Comparison of ENCODE assay signal across 27 mouse cellular contexts in the genomic region with DNA sequence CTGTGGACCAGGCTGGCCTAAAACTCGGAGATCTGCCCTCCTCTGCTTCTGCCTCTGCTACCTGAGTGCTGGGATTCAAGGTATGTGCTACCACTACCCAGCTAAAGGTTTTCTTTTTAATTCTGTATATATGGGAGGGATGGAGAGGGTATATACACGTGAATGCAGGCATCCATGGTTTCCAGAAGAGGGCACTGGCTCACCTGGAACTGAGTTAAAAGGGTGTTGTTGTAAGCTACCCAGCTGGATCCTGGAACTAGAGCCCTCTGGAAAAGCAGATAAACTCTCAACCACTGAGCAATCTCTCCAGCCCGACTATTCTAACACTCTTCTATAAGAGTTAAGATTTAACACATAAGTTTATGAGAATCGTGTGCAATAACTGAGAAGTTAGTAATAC. TPM values are rescaled to one million over a fixed set of nuclear protein-coding genes. Genes with fewer than 3 reads are reported as not detected.
DNase-seq lines count a peak whose midpoint lies in the region; ATAC-seq and TF ChIP-seq lines count a peak whose summit lies in the region.
"Had no signal": no experiment of that assay in that cellular context is flagged by ENCODE, and none has a peak within 500 bp of the region (broad histone marks: within the 10 kb centered on the region; RNA-seq: fewer than 3 reads in every experiment).

No protein-coding gene starts in this region.

- no peak overlapping the region for H3K4me2 ChIP-seq in intestine, postnatal 0 days (replicated peaks; ENCODE audit: low read depth)
- no peak overlapping the region for H3K4me2 ChIP-seq in intestine, embryonic 16.5 days (ENCODE audit: low read depth, low read length)
- no peak overlapping the region for H3K4me2 ChIP-seq in midbrain, postnatal 0 days (ENCODE audit: low read depth, low read length, poor library complexity, severe bottlenecking)
- H3K4me2 ChIP-seq in midbrain, embryonic 13.5 days (replicated peaks): no peak overlapping the region
- H3K4me2 ChIP-seq: embryonic facial prominence, embryonic 15.5 days; heart, embryonic 13.5 days; limb, embryonic 13.5 days; midbrain, embryonic 12.5 days; neural tube, embryonic 15.5 days had no signal

- no peak for ATAC-seq in intestine, postnatal 0 days
- ATAC-seq in intestine, embryonic 16.5 days: no peak
- no peak for ATAC-seq in midbrain, postnatal 0 days (ENCODE audit: low FRiP score)
- ATAC-seq in midbrain, embryonic 13.5 days: no peak

- 74% methylated on average over 4 of the region's 4 CpGs for WGBS in intestine, postnatal 0 days
- 64% methylated on average over 4 of the region's 4 CpGs for WGBS in intestine, embryonic 16.5 days
- 63% methylated on average over 4 of the region's 4 CpGs for WGBS in midbrain, postnatal 0 days
- WGBS in midbrain, embryonic 13.5 days: 70% methylated on average over 4 of the region's 4 CpGs

- peaks cover 49% of the 10 kb centered on the region for H3K27me3 ChIP-seq in intestine, postnatal 0 days (replicated peaks; ENCODE audit: control insufficient read depth, insufficient read depth, low read length)
- peaks cover 22% of the 10 kb centered on the region for H3K27me3 ChIP-seq in intestine, embryonic 16.5 days (replicated peaks; ENCODE audit: control insufficient read depth, insufficient read depth, low read length)
- H3K27me3 ChIP-seq in midbrain, postnatal 0 days (ENCODE audit: insufficient read depth, low read length): peaks cover 40% of the 10 kb centered on the region
- H3K27me3 ChIP-seq in midbrain, embryonic 13.5 days: peaks cover 60% of the 10 kb centered on the region

- H3K36me3 ChIP-seq in intestine, postnatal 0 days (ENCODE audit: control insufficient read depth, insufficient read depth): no peaks in the 10 kb centered on the region
- H3K36me3 ChIP-seq in intestine, embryonic 16.5 days (ENCODE audit: control insufficient read depth, insufficient read depth, low read length): no peaks in the 10 kb centered on the region
- no peaks in the 10 kb centered on the region for H3K36me3 ChIP-seq in midbrain, postnatal 0 days (ENCODE audit: insufficient read depth, low read length)
- H3K36me3 ChIP-seq in midbrain, embryonic 13.5 days: no peaks in the 10 kb centered on the region
- H3K36me3 ChIP-seq: embryonic facial prominence, embryonic 15.5 days; forebrain, embryonic 10.5 days; heart, embryonic 13.5 days; hindbrain, embryonic 10.5 days; limb, embryonic 13.5 days; midbrain, embryonic 12.5 days; neural tube, embryonic 15.5 days had no signal

- DNase-seq in midbrain, postnatal 0 days (ENCODE audit: low spot score): no peak
- DNase-seq in ES-CJ7 (ENCODE audit: low read depth, low spot score): peak; percentile 33
- DNase-seq in left cerebral cortex, adult 11 months (ENCODE audit: low spot score): no peak
- DNase-seq in frontal cortex, postnatal 36 days (ENCODE audit: low spot score in 2 of 2): no peak
- DNase-seq: adrenal gland, adult 2 months; cerebellum, adult 11 months; cerebellum, postnatal 14 days; embryo, embryonic 11 days; lung, adult 2 months; right cerebral cortex, postnatal 25 days; thymus, adult 2 months had no signal

- no peaks in the 10 kb centered on the region for H3K9me3 ChIP-seq in intestine, postnatal 0 days (ENCODE audit: control insufficient read depth)
- H3K9me3 ChIP-seq in intestine, embryonic 16.5 days (ENCODE audit: control insufficient read depth, low read length): peaks cover 2% of the 10 kb centered on the region; the same call in 1 of the 2 replicates
- no peaks in the 10 kb centered on the region for H3K9me3 ChIP-seq in midbrain, postnatal 0 days (ENCODE audit: low read length)
- no peaks in the 10 kb centered on the region for H3K9me3 ChIP-seq in midbrain, embryonic 13.5 days
- H3K9me3 ChIP-seq: embryonic facial prominence, embryonic 15.5 days; forebrain, embryonic 10.5 days; heart, embryonic 13.5 days; hindbrain, embryonic 10.5 days; limb, embryonic 13.5 days; midbrain, embryonic 12.5 days; neural tube, embryonic 15.5 days had no signal

- H3K4me1 ChIP-seq in intestine, postnatal 0 days (replicated peaks; ENCODE audit: control insufficient read depth, insufficient read depth, low read length): no peaks in the 10 kb centered on the region; the same call in 1 of the 2 replicates
- H3K4me1 ChIP-seq in intestine, embryonic 16.5 days (ENCODE audit: control insufficient read depth, insufficient read depth, low read length): peaks cover 5% of the 10 kb centered on the region
- H3K4me1 ChIP-seq in midbrain, postnatal 0 days (ENCODE audit: insufficient read depth, low read length): no peaks in the 10 kb centered on the region; the same call in 1 of the 2 replicates
- H3K4me1 ChIP-seq in midbrain, embryonic 13.5 days (replicated peaks): peaks cover 17% of the 10 kb centered on the region

- H3K4me3 ChIP-seq in intestine, postnatal 0 days (ENCODE audit: low read depth, low read length): no peak overlapping the region
- no peak overlapping the region for H3K4me3 ChIP-seq in intestine, embryonic 16.5 days (ENCODE audit: low read length)
- no peak overlapping the region for H3K4me3 ChIP-seq in midbrain, postnatal 0 days (ENCODE audit: low read depth, low read length)
- H3K4me3 ChIP-seq in midbrain, embryonic 13.5 days (replicated peaks): no peak overlapping the region
- H3K4me3 ChIP-seq: embryonic facial prominence, embryonic 15.5 days; forebrain, embryonic 10.5 days; heart, embryonic 13.5 days; hindbrain, embryonic 10.5 days; limb, embryonic 13.5 days; midbrain, embryonic 12.5 days; myocyte; neural tube, embryonic 15.5 days had no signal

- H3K9ac ChIP-seq in intestine, postnatal 0 days (ENCODE audit: low read depth, low read length): no peak overlapping the region
- no peak overlapping the region for H3K9ac ChIP-seq in intestine, embryonic 16.5 days (ENCODE audit: low read depth, low read length)
- no peak overlapping the region for H3K9ac ChIP-seq in midbrain, postnatal 0 days (replicated peaks; ENCODE audit: low read length, poor library complexity, severe bottlenecking)
- H3K9ac ChIP-seq in midbrain, embryonic 13.5 days (replicated peaks): no peak overlapping the region
- H3K9ac ChIP-seq: embryonic facial prominence, embryonic 15.5 days; heart, embryonic 13.5 days; limb, embryonic 13.5 days; midbrain, embryonic 12.5 days; neural tube, embryonic 15.5 days had no signal

- H3K27ac ChIP-seq in intestine, postnatal 0 days (ENCODE audit: low read depth, low read length): no peak overlapping the region
- H3K27ac ChIP-seq in intestine, embryonic 16.5 days (ENCODE audit: low read length): no peak overlapping the region
- H3K27ac ChIP-seq in midbrain, postnatal 0 days (ENCODE audit: low read depth, low read length): no peak overlapping the region
- H3K27ac ChIP-seq in midbrain, embryonic 13.5 days: no peak overlapping the region
- H3K27ac ChIP-seq: embryonic facial prominence, embryonic 15.5 days; forebrain, embryonic 10.5 days; heart, embryonic 13.5 days; hindbrain, embryonic 10.5 days; limb, embryonic 13.5 days; midbrain, embryonic 12.5 days; neural tube, embryonic 15.5 days had no signal

- TF ChIP-seq CTCF in intestine, postnatal 0 days (IDR thresholded peaks at IDR 0.05; ENCODE audit: low read depth): peak; percentile 53
- TF ChIP-seq CTCF in midbrain, postnatal 0 days (IDR thresholded peaks at IDR 0.05): 0 out of 2 replicates have a peak, but pooled peaks have one; percentile 5

RNA-seq across cellular contexts. Expression of gene Zpbp2, which starts 1.5 kb away (rescaled TPM):
- 3.2 and 4.0 TPM in 2 replicates for polyA plus RNA-seq in intestine, postnatal 0 days (2015; fragmentation: Nextera tagmentation; extraction: Ambion mirVana)
- polyA plus RNA-seq in intestine, embryonic 16.5 days (2015; fragmentation: Nextera tagmentation; extraction: Ambion mirVana): 0.92 and 1.0 TPM in 2 replicates
- total RNA-seq in midbrain, postnatal 0 days (2014; rRNA removed): 0.24 TPM in 1 of 2 replicates, not detected in the other
- polyA plus RNA-seq in midbrain, postnatal 0 days (2015; fragmentation: Nextera tagmentation; extraction: Ambion mirVana): 0.36 and 0.39 TPM in 2 replicates
- polyA plus RNA-seq in midbrain, embryonic 13.5 days (2015; fragmentation: Nextera tagmentation; extraction: Ambion mirVana): 0.12 TPM in 1 of 2 replicates, not detected in the other
- total RNA-seq: gastrocnemius, postnatal 4 days; layer of hippocampus, adult 18-20 months; left cerebral cortex, adult 8-10 months had no signal
- polyA plus RNA-seq: myocyte; neural tube, embryonic 15.5 days had no signal

RNA-seq across cellular contexts. Expression of gene Ikzf3, which starts 3.5 kb away (rescaled TPM):
- 0.20 and 0.24 TPM in 2 replicates for polyA plus RNA-seq in intestine, postnatal 0 days (2015; fragmentation: Nextera tagmentation; extraction: Ambion mirVana)
- 0.23 and 0.24 TPM in 2 replicates for polyA plus RNA-seq in intestine, embryonic 16.5 days (2015; fragmentation: Nextera tagmentation; extraction: Ambion mirVana)
- 0.05 TPM in 1 of 2 replicates, not detected in the other for total RNA-seq in midbrain, postnatal 0 days (2014; rRNA removed)
- 0.16 TPM in 1 of 2 replicates, not detected in the other for polyA plus RNA-seq in midbrain, postnatal 0 days (2015; fragmentation: Nextera tagmentation; extraction: Ambion mirVana)
- 0.36 TPM in 1 of 2 replicates, not detected in the other for polyA plus RNA-seq in midbrain, embryonic 13.5 days (2015; fragmentation: Nextera tagmentation; extraction: Ambion mirVana)
- total RNA-seq: layer of hippocampus, adult 18-20 months had no signal
- polyA plus RNA-seq: myocyte had no signal

RNA-seq across cellular contexts. Expression of gene Ormdl3, which starts 37.8 kb away (rescaled TPM):
- 139 and 150 TPM in 2 replicates for polyA plus RNA-seq in intestine, postnatal 0 days (2015; fragmentation: Nextera tagmentation; extraction: Ambion mirVana)
- 62.9 and 65.2 TPM in 2 replicates for polyA plus RNA-seq in intestine, embryonic 16.5 days (2015; fragmentation: Nextera tagmentation; extraction: Ambion mirVana)
- total RNA-seq in midbrain, postnatal 0 days (2014; rRNA removed): 104 and 115 TPM in 2 replicates
- 108 and 111 TPM in 2 replicates for polyA plus RNA-seq in midbrain, postnatal 0 days (2015; fragmentation: Nextera tagmentation; extraction: Ambion mirVana)
- polyA plus RNA-seq in midbrain, embryonic 13.5 days (2015; fragmentation: Nextera tagmentation; extraction: Ambion mirVana): 87.0 and 97.3 TPM in 2 replicates

RNA-seq across cellular contexts. Expression of gene Lrrc3c, which starts 48.7 kb away (rescaled TPM):
- not detected in 2 replicates for polyA plus RNA-seq in intestine, postnatal 0 days (2015; fragmentation: Nextera tagmentation; extraction: Ambion mirVana)
- not detected in 2 replicates for polyA plus RNA-seq in intestine, embryonic 16.5 days (2015; fragmentation: Nextera tagmentation; extraction: Ambion mirVana)
- not detected in 2 replicates for total RNA-seq in midbrain, postnatal 0 days (2014; rRNA removed)
- not detected in 2 replicates for polyA plus RNA-seq in midbrain, postnatal 0 days (2015; fragmentation: Nextera tagmentation; extraction: Ambion mirVana)
- polyA plus RNA-seq in midbrain, embryonic 13.5 days (2015; fragmentation: Nextera tagmentation; extraction: Ambion mirVana): not detected in 2 replicates
- total RNA-seq: adrenal gland, adult 2 months; gastrocnemius, postnatal 4 days; layer of hippocampus, adult 18-20 months; left cerebral cortex, adult 8-10 months had no signal
- polyA plus RNA-seq: adrenal gland, adult 2 months; embryonic facial prominence, embryonic 15.5 days; forebrain, embryonic 10.5 days; heart, embryonic 13.5 days; hindbrain, embryonic 10.5 days; kidney, embryonic 16.5 days; limb, embryonic 13.5 days; lung, adult 2 months; midbrain, embryonic 12.5 days; myocyte; neural tube, embryonic 15.5 days; thymus, adult 2 months; urinary bladder, adult 2 months had no signal
